Mouse (Mus musculus) thymus, adult 2 months (tissue): ENCODE results near the gene Cmc1.

Experiments used
- CTCF ChIP-seq: fragments of 200-500 bp; IDR thresholded peaks from 2 replicates; pipeline ENCODE4 v1.5.1; 2012; ENCODE audit warnings: mild to moderate bottlenecking, control low read depth, low read length, moderate library complexity, borderline replicate concordance; ENCODE audit not compliant: control insufficient read depth, poor library complexity, insufficient read depth; ENCODE audit errors: extremely low read depth
- POLR2A ChIP-seq: fragments of 200-500 bp; IDR thresholded peaks from 2 replicates; pipeline ENCODE4 v1.6.1; 2012; ENCODE audit warnings: mild to moderate bottlenecking, low read length, control low read depth, moderate library complexity; ENCODE audit not compliant: control insufficient read depth, poor library complexity, insufficient read depth; ENCODE audit errors: extremely low read depth

DNA sequence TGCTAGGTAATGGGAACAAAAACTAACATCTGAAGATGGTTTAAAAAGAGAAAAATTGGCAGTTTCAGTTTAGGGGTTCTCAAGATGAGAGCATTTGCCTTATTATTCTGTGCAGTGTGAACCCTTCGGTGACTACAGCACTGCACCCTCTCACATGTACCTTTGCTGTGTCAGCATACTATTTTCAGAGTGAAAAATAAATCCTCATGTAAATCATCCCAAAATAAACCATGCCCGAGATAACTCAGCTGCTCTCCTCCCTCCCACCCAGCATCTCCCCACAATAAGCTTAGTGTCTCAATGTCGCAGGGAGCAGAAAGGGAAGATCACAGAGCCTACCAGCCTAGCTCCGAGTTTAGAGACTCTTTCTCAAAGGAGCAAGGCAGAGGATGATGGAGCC is 23.1 kb upstream of the Cmc1 start:
- TF ChIP-seq CTCF (no peak), POLR2A (no peak)
